22 mouse cellular contexts compared by ENCODE assay signal in genomic region chr9:81921456-81921855, GRCm38 (mm10). TPM values are rescaled to one million over a fixed set of nuclear protein-coding genes. Genes with fewer than 3 reads are reported as not detected.
"Had no signal": no experiment of that assay in that cellular context is flagged by ENCODE, and none has a peak within 500 bp of the region (broad histone marks: within the 10 kb centered on the region; RNA-seq: fewer than 3 reads in every experiment).

No protein-coding gene starts in this region.

- H3K9ac ChIP-seq: limb, embryonic 13.5 days; liver, embryonic 14.5 days; neural tube, embryonic 15.5 days had no signal

- H3K4me1 ChIP-seq: limb, embryonic 13.5 days; midbrain, embryonic 10.5 days; neural tube, embryonic 15.5 days had no signal

- ATAC-seq: lung, postnatal 0 days had no signal

- H3K4me3 ChIP-seq: limb, embryonic 13.5 days; midbrain, embryonic 10.5 days; myocyte; neural tube, embryonic 15.5 days had no signal

- H3K27me3 ChIP-seq: limb, embryonic 13.5 days; neural tube, embryonic 15.5 days had no signal

- H3K27ac ChIP-seq: limb, embryonic 13.5 days; liver, embryonic 14.5 days; midbrain, embryonic 10.5 days; neural tube, embryonic 15.5 days had no signal

- H3K9me3 ChIP-seq: limb, embryonic 13.5 days; midbrain, embryonic 10.5 days; neural tube, embryonic 15.5 days had no signal

- H3K36me3 ChIP-seq: limb, embryonic 13.5 days; midbrain, embryonic 10.5 days; neural tube, embryonic 15.5 days had no signal

- H3K4me2 ChIP-seq: limb, embryonic 13.5 days; neural tube, embryonic 15.5 days had no signal

- DNase-seq: kidney, adult 11 months; kidney, adult 9 months; kidney, postnatal 10 days; layer of hippocampus, adult 9-11 months; layer of hippocampus, postnatal 36 days; left cerebral cortex, postnatal 4 days; lung, adult 18-20 months; lung, postnatal 4 days; right cerebral cortex, adult 18-20 months; right cerebral cortex, postnatal 25 days; thymus, adult 18-20 months; thymus, postnatal 25 days had no signal

RNA-seq across cellular contexts. Expression of gene Mei4, which starts 58.0 kb away (rescaled TPM):
- total RNA-seq: liver, adult 2 months had no signal
- polyA plus RNA-seq: large intestine, adult 2 months; liver, adult 2 months; small intestine, adult 2 months; urinary bladder, adult 2 months had no signal
